11 mouse cellular contexts compared by ENCODE assay signal in the genomic region with DNA sequence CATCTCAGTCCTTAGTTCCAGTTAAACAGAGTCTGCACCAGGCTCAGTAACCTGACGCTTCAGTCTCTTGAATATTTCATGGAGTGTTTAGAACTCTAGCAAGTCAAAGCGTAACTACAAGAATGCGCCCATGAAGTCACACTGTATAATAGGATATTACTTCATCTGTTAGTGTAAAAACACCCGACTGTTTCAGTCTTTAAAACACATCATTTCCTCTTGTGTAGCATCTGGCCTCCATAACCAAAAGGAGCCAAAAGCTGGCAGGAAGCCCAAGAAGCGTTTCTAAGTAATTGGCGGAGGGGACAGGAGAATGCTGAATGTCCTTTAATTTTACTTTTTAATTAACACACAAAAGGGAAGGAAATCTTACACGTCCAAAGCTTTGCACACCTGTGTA. TPM values are rescaled to one million over a fixed set of nuclear protein-coding genes. Genes with fewer than 3 reads are reported as not detected.
DNase-seq lines count a peak whose midpoint lies in the region; ATAC-seq and TF ChIP-seq lines count a peak whose summit lies in the region.
"Had no signal": no experiment of that assay in that cellular context is flagged by ENCODE, and none has a peak within 500 bp of the region (broad histone marks: within the 10 kb centered on the region; RNA-seq: fewer than 3 reads in every experiment).

No protein-coding gene starts in this region.

- no peak overlapping the region for H3K4me3 ChIP-seq in gastrocnemius, adult 2 months
- H3K4me3 ChIP-seq in lung, embryonic 15.5 days = no peak overlapping the region

- H3K27ac ChIP-seq in gastrocnemius, adult 2 months = peak overlapping the region; percentile 46; the same call in 1 of the 2 replicates
- H3K27ac ChIP-seq in lung, embryonic 15.5 days = peak overlapping the region; percentile 41; the same call in 1 of the 2 replicates

- DNase-seq in gastrocnemius, adult 2 months = peak; percentile 48
- DNase-seq in gastrocnemius, postnatal 25 days = no peak
- DNase-seq in Muller cell, postnatal 12 days (ENCODE audit: inconsistent ontology term) = peak; percentile 25
- DNase-seq in heart, postnatal 10 days = peak; percentile 60
- DNase-seq in B cell, adult 2 months = no peak
- DNase-seq in thymus, postnatal 14 days = no peak

- no peak overlapping the region for H3K9ac ChIP-seq in lung, embryonic 15.5 days

- peak overlapping the region; percentile 21; the same call in 1 of the 2 replicates for H3K4me2 ChIP-seq in lung, embryonic 15.5 days

- no peaks in the 10 kb centered on the region for H3K9me3 ChIP-seq in lung, embryonic 15.5 days

- no peak for TF ChIP-seq CTCF in gastrocnemius, adult 2 months (IDR thresholded peaks at IDR 0.05)

- peak; percentile 64; the same call in 1 of the 2 replicates for ATAC-seq in lung, embryonic 15.5 days (ENCODE audit: borderline replicate concordance, extremely low read depth, low FRiP score, low TSS enrichment)
- ATAC-seq in granulocyte monocyte progenitor cell, adult 5-6 weeks (replicated peaks; ENCODE audit: poor library complexity, severe bottlenecking) = no peak

- H3K4me1 ChIP-seq in lung, embryonic 15.5 days = peaks cover 30% of the 10 kb centered on the region

- no peaks in the 10 kb centered on the region for H3K27me3 ChIP-seq in lung, embryonic 15.5 days

- WGBS in lung, embryonic 15.5 days = 34% methylated on average over 7 of the region's 7 CpGs

- H3K36me3 ChIP-seq in lung, embryonic 15.5 days = no peaks in the 10 kb centered on the region

- intact Hi-C loops in gastrocnemius, adult 2 months (cut with DNase I) = no loop called here
- intact Hi-C loops in heart, postnatal 10 days (cut with DNase I) = loop anchor here (5.0 kb wide), 1 partner anchor 135 kb away; a partner anchor contains a TSS

RNA-seq across cellular contexts. Expression of a gene that starts 5.0 kb away (rescaled TPM):
- total RNA-seq in gastrocnemius, adult 2 months (2021) = 1 to 10 TPM; 2.2 to 5.4 TPM
- 1 to 10 TPM; 4.4 to 5.0 TPM for total RNA-seq in gastrocnemius, postnatal 25 days (2021)
- total RNA-seq in heart, postnatal 10 days (2021) = 10 to 100 TPM; 14.3 to 17.9 TPM
- polyA plus RNA-seq in lung, embryonic 15.5 days (2015; fragmentation: Nextera tagmentation; extraction: Ambion mirVana) = 10.6 and 10.9 TPM in 2 replicates
- total RNA-seq in granulocyte monocyte progenitor cell, adult 5-6 weeks (2014; fragmentation: Nextera tagmentation) = 1.6 and 2.9 TPM in 2 replicates
- 1.7 and 2.8 TPM in 2 replicates for total RNA-seq in granulocyte monocyte progenitor cell, adult 5-6 weeks (2017)

RNA-seq across cellular contexts. Expression of a gene that starts 5.2 kb away (rescaled TPM):
- total RNA-seq in gastrocnemius, adult 2 months (2021) = not detected
- not detected for total RNA-seq in gastrocnemius, postnatal 25 days (2021)
- not detected for total RNA-seq in heart, postnatal 10 days (2021)
- polyA plus RNA-seq in lung, embryonic 15.5 days (2015; fragmentation: Nextera tagmentation; extraction: Ambion mirVana) = 0.36 TPM in 1 of 2 replicates, not detected in the other
- not detected in 2 replicates for total RNA-seq in granulocyte monocyte progenitor cell, adult 5-6 weeks (2014; fragmentation: Nextera tagmentation)
- total RNA-seq in granulocyte monocyte progenitor cell, adult 5-6 weeks (2017) = not detected in 2 replicates
- total RNA-seq: ES-E14; liver, adult 2 months had no signal
- polyA plus RNA-seq: embryonic facial prominence, embryonic 11.5 days; liver, adult 2 months had no signal

RNA-seq across cellular contexts. Expression of a gene that starts 57.2 kb away (rescaled TPM):
- 10 to 100 TPM; 20.3 to 23.5 TPM for total RNA-seq in gastrocnemius, adult 2 months (2021)
- total RNA-seq in gastrocnemius, postnatal 25 days (2021) = 10 to 100 TPM; 20.1 to 21.4 TPM
- total RNA-seq in heart, postnatal 10 days (2021) = 100 to 1,000 TPM; 108 to 126 TPM
- polyA plus RNA-seq in lung, embryonic 15.5 days (2015; fragmentation: Nextera tagmentation; extraction: Ambion mirVana) = 146 and 149 TPM in 2 replicates
- total RNA-seq in granulocyte monocyte progenitor cell, adult 5-6 weeks (2014; fragmentation: Nextera tagmentation) = 43.8 and 61.5 TPM in 2 replicates
- 62.1 and 72.0 TPM in 2 replicates for total RNA-seq in granulocyte monocyte progenitor cell, adult 5-6 weeks (2017)

RNA-seq across cellular contexts. Expression of a gene that starts 59.5 kb away (rescaled TPM):
- total RNA-seq in gastrocnemius, adult 2 months (2021) = 10 to 100 TPM in 1 of 2 experiments, 1 to 10 TPM in 1; 8.8 to 11.0 TPM
- total RNA-seq in gastrocnemius, postnatal 25 days (2021) = 10 to 100 TPM in 1 of 2 experiments, 1 to 10 TPM in 1; 9.0 to 11.0 TPM
- total RNA-seq in heart, postnatal 10 days (2021) = 10 to 100 TPM; 15.1 to 15.4 TPM
- 33.3 and 34.0 TPM in 2 replicates for polyA plus RNA-seq in lung, embryonic 15.5 days (2015; fragmentation: Nextera tagmentation; extraction: Ambion mirVana)
- total RNA-seq in granulocyte monocyte progenitor cell, adult 5-6 weeks (2014; fragmentation: Nextera tagmentation) = 24.5 and 25.8 TPM in 2 replicates
- total RNA-seq in granulocyte monocyte progenitor cell, adult 5-6 weeks (2017) = 33.5 and 37.1 TPM in 2 replicates

Comparison
In these comparisons a context has a peak if more than half of its experiments do, and no peak if none do; other contexts are left out.
1. DNase-seq: peak in gastrocnemius, adult 2 months (single experiment), Muller cell, postnatal 12 days (single experiment) and heart, postnatal 10 days (2 of 2); none in gastrocnemius, postnatal 25 days (single experiment), B cell, adult 2 months (0 of 2) and thymus, postnatal 14 days (single experiment).